Mouse (Mus musculus): ENCODE measurements around the gene Camkmt. TPM values are rescaled to one million over a fixed set of nuclear protein-coding genes. Genes with fewer than 3 reads are reported as not detected.
A peak's percentile ranks its signal among the peaks of the same experiment; 100 is the strongest.

The Camkmt gene
- total and polyA plus RNA-seq, 3 experiments, result 1.6 to 5.9 TPM; not detected in 1

GRCm38 (mm10) chr17:85071088-85071775, 19.1 kb upstream of the Camkmt start:
- H3K36me3 ChIP-seq (ENCODE audit: control insufficient read depth in 1 of 2, insufficient read depth in 2 of 2, low read length in 2 of 2), result no peaks in the 10 kb centered on the region; a peak in 1 of 4 replicates
- TF ChIP-seq E2F4 (IDR thresholded peaks at IDR 0.05; ENCODE audit: borderline replicate concordance, low read depth, low read length) (no peak), CTCF (IDR thresholded peaks at IDR 0.05 in 2 of 3, conservative IDR thresholded peaks at IDR 0.05 in 1 of 3; ENCODE audit: control insufficient read depth in 1 of 3, insufficient read depth in 1 of 3, low read depth in 2 of 3, low read length in 3 of 3, poor library complexity in 1 of 3, severe bottlenecking in 1 of 3) (peak; percentile 36 to 52 (median 49)), ZNF384 (IDR thresholded peaks at IDR 0.05; ENCODE audit: low read depth, low read length) (no peak)

GRCm38 (mm10) chr17:85072383-85072782, 18.0 kb upstream of the Camkmt start:
- Histone ChIP-seq H3K9me3 (replicated peaks; ENCODE audit: insufficient read depth, low read length) (no peaks in the 10 kb centered on the region), H3K27me3 (ENCODE audit: control insufficient read depth in 1 of 2, insufficient read depth in 2 of 2, low read length in 2 of 2) (no peaks in the 10 kb centered on the region), H3K36me3 (ENCODE audit: control insufficient read depth in 1 of 2, insufficient read depth in 2 of 2, low read length in 2 of 2) (no peaks in the 10 kb centered on the region; a peak in 1 of 4 replicates), H3K4me1 (ENCODE audit: control insufficient read depth in 1 of 2, insufficient read depth in 2 of 2, low read length in 2 of 2) (no peaks in the 10 kb centered on the region), H3K27ac (ENCODE audit: control insufficient read depth, low read depth, low read length) (no peak overlapping the region), H3K9ac (ENCODE audit: control insufficient read depth, low read depth, low read length, poor library complexity, severe bottlenecking) (no peak overlapping the region), H3K4me3 (ENCODE audit: control insufficient read depth in 1 of 2, insufficient read depth in 1 of 2, low read depth in 2 of 2, low read length in 2 of 2) (no peak overlapping the region), H3K79me2 (ENCODE audit: control insufficient read depth, insufficient read depth, low read length, poor library complexity) (no peaks in the 10 kb centered on the region)
- no peak for DNase-seq (ENCODE audit: low read depth, low spot score)
- TF ChIP-seq MYC (IDR thresholded peaks at IDR 0.05; ENCODE audit: low read depth, low read length) (no peak), ZNF384 (IDR thresholded peaks at IDR 0.05; ENCODE audit: low read depth, low read length) (no peak), EP300 (IDR thresholded peaks at IDR 0.05; ENCODE audit: low read depth in 1 of 2, low read length in 2 of 2) (no peak), POLR2AphosphoS5 (IDR thresholded peaks at IDR 0.05; ENCODE audit: borderline replicate concordance, low read depth, low read length) (no peak), NRF1 (IDR thresholded peaks at IDR 0.05; ENCODE audit: insufficient read depth, low read depth, low read length, poor library complexity, severe bottlenecking) (no peak), E2F4 (IDR thresholded peaks at IDR 0.05; ENCODE audit: borderline replicate concordance, low read depth, low read length) (no peak), ETS1 (IDR thresholded peaks at IDR 0.05; ENCODE audit: low read depth, low read length) (no peak), POLR2AphosphoS2 (IDR thresholded peaks at IDR 0.05; ENCODE audit: low read length) (no peak), HCFC1 (IDR thresholded peaks at IDR 0.05; ENCODE audit: low read depth, low read length) (no peak), ZC3H11A (IDR thresholded peaks at IDR 0.05; ENCODE audit: low read depth, low read length) (no peak), POLR2A (IDR thresholded peaks at IDR 0.05; ENCODE audit: control insufficient read depth in 1 of 2, insufficient read depth in 1 of 2, low read depth in 1 of 2, low read length in 2 of 2, poor library complexity in 1 of 2) (no peak), ZMIZ1 (IDR thresholded peaks at IDR 0.05; ENCODE audit: low read depth, low read length) (no peak)

More at GRCm38 (mm10) chr17:85071088-85071775, 19.1 kb upstream of the Camkmt start:
- Histone ChIP-seq H3K9me3 (replicated peaks; ENCODE audit: insufficient read depth, low read length) (no peaks in the 10 kb centered on the region), H3K79me2 (ENCODE audit: control insufficient read depth, insufficient read depth, low read length, poor library complexity) (no peaks in the 10 kb centered on the region), H3K27me3 (ENCODE audit: control insufficient read depth in 1 of 2, insufficient read depth in 2 of 2, low read length in 2 of 2) (no peaks in the 10 kb centered on the region), H3K9ac (ENCODE audit: control insufficient read depth, low read depth, low read length, poor library complexity, severe bottlenecking) (no peak overlapping the region), H3K4me3 (ENCODE audit: control insufficient read depth in 1 of 2, insufficient read depth in 1 of 2, low read depth in 2 of 2, low read length in 2 of 2) (no peak overlapping the region), H3K27ac (ENCODE audit: control insufficient read depth, low read depth, low read length) (no peak overlapping the region), H3K4me1 (ENCODE audit: control insufficient read depth in 1 of 2, insufficient read depth in 2 of 2, low read length in 2 of 2) (no peaks in the 10 kb centered on the region)
- no peak for DNase-seq (ENCODE audit: low read depth, low spot score)

GRCm38 (mm10) chr17:85073214-85073613, 17.1 kb upstream of the Camkmt start:
- no peaks in the 10 kb centered on the region for H3K9me3 ChIP-seq (replicated peaks; ENCODE audit: insufficient read depth, low read length)
- H3K9ac ChIP-seq (ENCODE audit: control insufficient read depth, low read depth, low read length, poor library complexity, severe bottlenecking), result no peak overlapping the region
- no peak overlapping the region for H3K4me3 ChIP-seq (ENCODE audit: control insufficient read depth in 1 of 2, insufficient read depth in 1 of 2, low read depth in 2 of 2, low read length in 2 of 2)
- DNase-seq (ENCODE audit: low read depth, low spot score), result no peak
- H3K4me1 ChIP-seq (ENCODE audit: control insufficient read depth in 1 of 2, insufficient read depth in 2 of 2, low read length in 2 of 2), result no peaks in the 10 kb centered on the region
- H3K27me3 ChIP-seq (ENCODE audit: control insufficient read depth in 1 of 2, insufficient read depth in 2 of 2, low read length in 2 of 2), result no peaks in the 10 kb centered on the region
- H3K79me2 ChIP-seq (ENCODE audit: control insufficient read depth, insufficient read depth, low read length, poor library complexity), result no peaks in the 10 kb centered on the region
- H3K27ac ChIP-seq (ENCODE audit: control insufficient read depth, low read depth, low read length), result no peak overlapping the region
- no peaks in the 10 kb centered on the region; a peak in 1 of 4 replicates for H3K36me3 ChIP-seq (ENCODE audit: control insufficient read depth in 1 of 2, insufficient read depth in 2 of 2, low read length in 2 of 2)
- TF ChIP-seq MEF2A (IDR thresholded peaks at IDR 0.05; ENCODE audit: extremely low read depth, insufficient replicate concordance, low read depth, low read length, poor library complexity, severe bottlenecking) (no peak), MAX (IDR thresholded peaks at IDR 0.05; ENCODE audit: low read length) (no peak), NELFE (IDR thresholded peaks at IDR 0.05; ENCODE audit: low read depth, low read length) (no peak), UBTF (IDR thresholded peaks at IDR 0.05; ENCODE audit: borderline replicate concordance, insufficient read depth, low read depth, low read length) (no peak), CHD1 (IDR thresholded peaks at IDR 0.05; ENCODE audit: low read depth, low read length) (no peak), BHLHE40 (IDR thresholded peaks at IDR 0.05; ENCODE audit: borderline replicate concordance, low read depth, low read length) (no peak), POLR2AphosphoS5 (IDR thresholded peaks at IDR 0.05; ENCODE audit: borderline replicate concordance, low read depth, low read length) (no peak), POLR2A (IDR thresholded peaks at IDR 0.05; ENCODE audit: control insufficient read depth in 1 of 2, insufficient read depth in 1 of 2, low read depth in 1 of 2, low read length in 2 of 2, poor library complexity in 1 of 2) (no peak), ETS1 (IDR thresholded peaks at IDR 0.05; ENCODE audit: low read depth, low read length) (no peak), SIN3A (IDR thresholded peaks at IDR 0.05; ENCODE audit: low read length) (no peak), USF2 (IDR thresholded peaks at IDR 0.05; ENCODE audit: borderline replicate concordance in 1 of 2, insufficient read depth in 1 of 2, low read depth in 1 of 2, low read length in 2 of 2) (no peak), JUND (IDR thresholded peaks at IDR 0.05; ENCODE audit: low read depth, low read length) (no peak), POLR2AphosphoS2 (IDR thresholded peaks at IDR 0.05; ENCODE audit: low read length) (no peak), SMC3 (IDR thresholded peaks at IDR 0.05; ENCODE audit: low read depth, low read length) (no peak)
